Mouse (Mus musculus) liver, embryonic 14.5 days (tissue): Measurements from ENCODE around the gene Guca2a. TPM values are rescaled to one million over a fixed set of nuclear protein-coding genes. Genes with fewer than 3 reads are reported as not detected.

Source experiments
- ATAC-seq: fragments of 200-750 bp; cut with Nextera tagmentation; 2 replicates; pipeline ENCODE4 v1.8.0; 2017; ENCODE audit warnings: moderate number of reproducible peaks, mild to moderate bottlenecking, moderate library complexity; ENCODE audit not compliant: insufficient read depth
- DNase-seq, 3 experiments: peaks; one replicate each; pipeline ENCODE4 v3.0.0-alpha.2; 2012 to 2013; ENCODE audit warnings: low read depth in 3 of 3, low spot score in 3 of 3
- H3K27ac ChIP-seq: fragments of 300-500 bp; sonication (generic); 2 replicates; pipeline ENCODE4 v1.5.1; 2014; ENCODE audit warnings: moderate library complexity, mild to moderate bottlenecking, control low read depth, inconsistent platforms
- H3K27me3 ChIP-seq: fragments of 300-500 bp; sonication (generic); 2 replicates; pipeline ENCODE4 v1.6.1; 2014; ENCODE audit warnings: mild to moderate bottlenecking, low read length, moderate library complexity; ENCODE audit not compliant: control insufficient read depth, insufficient read depth
- H3K36me3 ChIP-seq: fragments of 300-500 bp; sonication (generic); replicated peaks from 2 replicates; pipeline ENCODE4 v1.6.1; 2014; ENCODE audit warnings: low read depth; ENCODE audit not compliant: control insufficient read depth, insufficient read depth
- H3K4me1 ChIP-seq, 2 experiments: fragments of 200-500 bp in 1 of 2; fragments of 300-500 bp in 1 of 2; sonication (generic) in 1 of 2; replicated peaks; 2 replicates each; pipeline ENCODE4 v1.6.1; 2012 to 2014; ENCODE audit warnings: antibody characterized with exemption in 1 of 2, inconsistent platforms in 1 of 2, low read length in 1 of 2; ENCODE audit not compliant: control insufficient read depth in 2 of 2, insufficient read depth in 2 of 2
- H3K4me2 ChIP-seq: fragments of 300-500 bp; sonication (generic); 2 replicates; pipeline ENCODE4 v1.6.1; 2014; ENCODE audit warnings: low read depth, mild to moderate bottlenecking, control low read depth, moderate library complexity
- H3K4me3 ChIP-seq, 2 experiments: fragments of 200-500 bp in 1 of 2; fragments of 300-500 bp in 1 of 2; sonication (generic) in 1 of 2; 2 replicates each; pipeline ENCODE4 v1.5.1; 2012 to 2014; ENCODE audit warnings: low read depth in 2 of 2, low read length in 2 of 2, mild to moderate bottlenecking in 2 of 2, control low read depth in 1 of 2, inconsistent platforms in 1 of 2, moderate library complexity in 1 of 2; ENCODE audit not compliant: insufficient read depth in 1 of 2
- H3K9ac ChIP-seq: fragments of 300-500 bp; sonication (generic); replicated peaks from 2 replicates; pipeline ENCODE4 v1.6.1; 2014; ENCODE audit warnings: mild to moderate bottlenecking, control low read depth, moderate library complexity
- H3K9me3 ChIP-seq: fragments of 300-500 bp; sonication (generic); 2 replicates; pipeline ENCODE4 v1.6.1; 2016; ENCODE audit warnings: low read length, mixed read lengths; ENCODE audit not compliant: control insufficient read depth
- CTCF ChIP-seq: IDR thresholded peaks from 2 replicates; pipeline ENCODE4 v1.5.1; 2016; ENCODE audit warnings: antibody characterized with exemption, low read depth, control low read depth
- EP300 ChIP-seq: IDR thresholded peaks from 2 replicates; pipeline ENCODE4 v1.6.1; 2016; ENCODE audit warnings: antibody characterized with exemption, low read depth
- WGBS: fragments of 180-500 bp; shearing (Covaris S2); extraction: QIAGEN DNeasy Blood & Tissue Kit; methylation state at CpG from one replicate; pipeline ENCODE4 v1.1.7; 2014; ENCODE audit not compliant: insufficient replicate concordance; 5-methylcytosine and 5-hydroxymethylcytosine counted together
- polyA plus RNA-seq, 2 experiments: library from polyadenylated mRNA; depleted of rRNA in 1 of 2; stranded (reverse) in 1 of 2; unstranded in 1 of 2; fragments of >200 nt; fragmentation: Nextera tagmentation in 1 of 2; extraction: Ambion mirVana in 1 of 2; gene quantifications; 2 replicates each; pipeline versions ENCODE4 v1.2.1 to v1.2.3; 2012 to 2014

Guca2a gene
- polyA plus RNA-seq, 2 experiments: not detected

GRCm38 (mm10) chr4:119636731-119637130 lies 773 bp upstream of the Guca2a start:
- H3K4me1 ChIP-seq: peaks cover 0 to 4% of the 10 kb centered on the region in 2 experiments; a peak in 1 of 4 replicates
- DNase-seq (no peak), ATAC-seq (no peak)
- H3K9ac ChIP-seq: no peak overlapping the region
- no peak overlapping the region for H3K4me2 ChIP-seq
- no peak overlapping the region for H3K4me3 ChIP-seq
- H3K36me3 ChIP-seq: no peaks in the 10 kb centered on the region
- no peaks in the 10 kb centered on the region for H3K9me3 ChIP-seq
- no peaks in the 10 kb centered on the region for H3K27me3 ChIP-seq
- H3K27ac ChIP-seq: no peak overlapping the region
- no peak for TF ChIP-seq CTCF
- TF ChIP-seq EP300: no peak
- 64% methylated on average over 7 of the region's 7 CpGs for WGBS

- no peak overlapping the region for H3K4me3 ChIP-seq
- ATAC-seq: no peak
Measured at GRCm38 (mm10) chr4:119637946-119638345, 442 bp downstream of the Guca2a start.

GRCm38 (mm10) chr4:119638656-119639055 lies 1.2 kb downstream of the Guca2a start:
- no peaks in the 10 kb centered on the region for H3K27me3 ChIP-seq
- no peaks in the 10 kb centered on the region for H3K9me3 ChIP-seq
- H3K4me1 ChIP-seq: no peaks in the 10 kb centered on the region; a peak in 1 of 4 replicates
- no peak for ATAC-seq
- WGBS: 56% methylated on average over 11 of the region's 11 CpGs
- TF ChIP-seq CTCF (no peak), EP300 (no peak)
- no peaks in the 10 kb centered on the region for H3K36me3 ChIP-seq
- no peak for DNase-seq
- no peak overlapping the region for H3K4me3 ChIP-seq
- no peak overlapping the region for H3K4me2 ChIP-seq
- no peak overlapping the region for H3K9ac ChIP-seq
- no peak overlapping the region for H3K27ac ChIP-seq

More at GRCm38 (mm10) chr4:119637946-119638345, 442 bp downstream of the Guca2a start:
- no peaks in the 10 kb centered on the region for H3K27me3 ChIP-seq
- H3K4me2 ChIP-seq: no peak overlapping the region
- WGBS: 62% methylated on average over 6 of the region's 6 CpGs
- H3K36me3 ChIP-seq: no peaks in the 10 kb centered on the region
- no peak overlapping the region for H3K27ac ChIP-seq
- no peaks in the 10 kb centered on the region; a peak in 1 of 4 replicates for H3K4me1 ChIP-seq
- DNase-seq: no peak
- no peaks in the 10 kb centered on the region for H3K9me3 ChIP-seq
- H3K9ac ChIP-seq: no peak overlapping the region
- TF ChIP-seq EP300 (no peak), CTCF (no peak)

- no peak for ATAC-seq
- WGBS: 64% methylated on average over 4 of the region's 4 CpGs
- no peak overlapping the region for H3K9ac ChIP-seq
Measured at GRCm38 (mm10) chr4:119642666-119643065, 5.2 kb downstream of the Guca2a start.

GRCm38 (mm10) chr4:119657011-119657410 lies 19.5 kb downstream of the Guca2a start:
- H3K27me3 ChIP-seq: no peaks in the 10 kb centered on the region
- H3K4me1 ChIP-seq: no peaks in the 10 kb centered on the region
- no peak for TF ChIP-seq EP300
- H3K36me3 ChIP-seq: no peaks in the 10 kb centered on the region
- DNase-seq: no peak
- ATAC-seq: no peak
- H3K4me3 ChIP-seq: no peak overlapping the region
- H3K9me3 ChIP-seq: no peaks in the 10 kb centered on the region; the same call in 1 of the 2 replicates
- no peak overlapping the region for H3K9ac ChIP-seq
- no peak overlapping the region for H3K27ac ChIP-seq
- 38% methylated on average over 1 of the region's 1 CpGs for WGBS
- H3K4me2 ChIP-seq: no peak overlapping the region

More at GRCm38 (mm10) chr4:119642666-119643065, 5.2 kb downstream of the Guca2a start:
- Histone ChIP-seq H3K4me2 (no peak overlapping the region), H3K4me3 (no peak overlapping the region), H3K27me3 (no peaks in the 10 kb centered on the region), H3K4me1 (no peaks in the 10 kb centered on the region), H3K9me3 (no peaks in the 10 kb centered on the region), H3K36me3 (no peaks in the 10 kb centered on the region), H3K27ac (no peak overlapping the region)
- DNase-seq: no peak
- TF ChIP-seq EP300 (no peak), CTCF (no peak)
